Mouse (Mus musculus): ENCODE measurements at regions not wholly inside any gene's neighbourhood (a gene's known extent, or its start where the extent isn't known, plus 50 kb on each side); places are given as distances from the start of the nearest gene placed in this dataset.

DNA sequence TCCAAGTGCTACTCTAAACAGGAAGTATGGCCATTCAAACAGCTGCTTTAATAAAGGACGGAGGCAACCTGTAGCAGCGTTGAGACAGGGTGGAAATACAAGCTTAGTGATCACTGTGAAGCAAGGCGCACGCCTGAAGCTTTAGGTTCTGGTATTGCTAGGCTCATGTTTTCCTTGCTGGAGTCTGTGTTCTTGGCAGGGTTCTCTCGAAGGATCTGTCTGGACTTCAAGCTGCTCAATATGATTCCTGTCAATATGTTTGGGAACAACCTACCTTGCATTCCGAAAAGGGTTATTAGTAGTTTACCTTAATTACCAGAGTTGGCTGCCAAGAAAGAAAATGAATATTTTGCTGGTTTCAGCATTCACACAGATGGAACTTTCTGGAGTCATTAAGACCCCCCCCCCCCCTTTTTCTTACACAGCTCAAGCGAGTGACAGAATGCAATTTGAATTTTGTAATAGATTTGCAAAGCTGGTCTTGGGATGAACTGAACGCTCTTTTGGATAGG, 145.1 kb upstream of the Tmpo start:
- no peak overlapping the region for H3K9ac ChIP-seq
- peak; percentile 47 for DNase-seq
- H3K4me1 ChIP-seq (ENCODE audit: insufficient read depth) = no peaks in the 10 kb centered on the region
- H3K9me3 ChIP-seq (ENCODE audit: low read length) = no peaks in the 10 kb centered on the region
- H3K36me3 ChIP-seq (ENCODE audit: insufficient read depth) = no peaks in the 10 kb centered on the region
- 49% methylated on average over 8 of the region's 8 CpGs for WGBS
- no peak overlapping the region for H3K4me2 ChIP-seq (ENCODE audit: low read depth)
- no peaks in the 10 kb centered on the region for H3K27me3 ChIP-seq (ENCODE audit: insufficient read depth, low read length)
- no peak overlapping the region for H3K4me3 ChIP-seq (ENCODE audit: low read depth, low read length)
- TF ChIP-seq CTCF (IDR thresholded peaks at IDR 0.05; ENCODE audit: low read depth) = no peak
- no peak overlapping the region for H3K27ac ChIP-seq (ENCODE audit: low read depth, low read length)
- no peak; the same call in 1 of the 2 replicates for ATAC-seq

DNA sequence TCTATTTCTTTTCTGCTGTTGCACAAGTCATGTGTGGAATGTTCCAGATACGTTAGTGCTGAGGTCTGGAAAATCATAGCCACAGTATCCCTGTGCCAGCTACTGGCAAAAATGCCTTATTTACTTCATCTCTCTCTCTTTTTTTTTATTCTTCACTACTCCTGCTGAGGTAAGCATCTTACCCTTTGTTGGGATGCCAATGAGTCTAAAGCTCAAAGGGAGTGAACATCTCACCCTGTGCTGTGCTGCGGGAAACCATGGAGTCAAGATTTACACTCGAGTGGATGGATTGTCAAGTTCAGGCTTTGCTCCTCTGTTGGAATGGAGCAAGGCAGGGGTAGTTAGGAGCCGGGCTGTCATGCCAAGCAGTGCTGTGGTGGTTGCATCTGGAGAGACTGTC, 140.1 kb upstream of the Tmpo start:
- Histone ChIP-seq H3K27ac (ENCODE audit: low read depth, low read length) (no peak overlapping the region), H3K4me2 (ENCODE audit: low read depth) (no peak overlapping the region), H3K36me3 (ENCODE audit: insufficient read depth) (no peaks in the 10 kb centered on the region), H3K4me1 (ENCODE audit: insufficient read depth) (no peaks in the 10 kb centered on the region), H3K27me3 (ENCODE audit: insufficient read depth, low read length) (no peaks in the 10 kb centered on the region), H3K9ac (no peak overlapping the region), H3K4me3 (ENCODE audit: low read depth, low read length) (no peak overlapping the region), H3K9me3 (ENCODE audit: low read length) (no peaks in the 10 kb centered on the region)
- DNase-seq (no peak), ATAC-seq (no peak)
- no peak for TF ChIP-seq CTCF (IDR thresholded peaks at IDR 0.05; ENCODE audit: low read depth)
- WGBS = 64% methylated on average over 4 of the region's 4 CpGs

DNA sequence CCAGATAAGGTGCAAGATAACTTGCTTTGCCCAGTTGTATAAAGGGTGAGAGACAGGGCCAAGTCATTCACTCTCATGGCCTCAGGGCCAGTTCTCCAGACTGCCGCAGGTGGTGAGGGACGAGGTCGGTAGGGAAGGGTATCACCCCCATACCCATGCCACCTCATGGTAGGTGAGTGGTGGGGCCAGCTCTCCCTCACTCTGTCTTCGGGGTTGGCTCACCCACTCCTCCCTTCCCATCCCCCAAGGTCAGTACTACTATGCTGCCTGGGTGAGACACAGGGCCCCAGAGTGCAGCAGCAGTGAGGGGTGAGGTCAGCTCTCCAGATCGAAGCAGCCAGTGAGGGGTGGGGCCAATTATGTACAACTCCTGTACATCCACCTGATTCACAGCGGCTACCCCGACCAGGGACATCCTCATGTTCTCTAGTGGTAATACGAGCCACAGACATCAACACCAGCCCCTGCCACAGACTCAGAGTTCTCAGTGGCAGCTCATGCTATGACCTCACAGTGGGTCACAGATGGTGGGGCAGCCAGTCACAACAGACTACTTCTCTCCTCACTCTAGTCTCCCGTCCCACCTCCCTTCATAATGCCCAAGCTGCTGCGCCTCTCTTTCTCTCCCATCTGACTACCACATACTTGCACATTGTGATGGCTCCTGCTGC, 138.5 kb upstream of the Tmpo start:
- Histone ChIP-seq H3K4me3 (ENCODE audit: low read depth, low read length) (no peak overlapping the region), H3K27me3 (ENCODE audit: insufficient read depth, low read length) (no peaks in the 10 kb centered on the region), H3K4me1 (ENCODE audit: insufficient read depth) (no peaks in the 10 kb centered on the region), H3K36me3 (ENCODE audit: insufficient read depth) (no peaks in the 10 kb centered on the region), H3K27ac (ENCODE audit: low read depth, low read length) (no peak overlapping the region), H3K4me2 (ENCODE audit: low read depth) (no peak overlapping the region), H3K9me3 (ENCODE audit: low read length) (no peaks in the 10 kb centered on the region), H3K9ac (no peak overlapping the region)
- 92% methylated on average over 10 of the region's 10 CpGs for WGBS
- ATAC-seq (no peak), DNase-seq (no peak)
- no peak for TF ChIP-seq CTCF (IDR thresholded peaks at IDR 0.05; ENCODE audit: low read depth)

DNA sequence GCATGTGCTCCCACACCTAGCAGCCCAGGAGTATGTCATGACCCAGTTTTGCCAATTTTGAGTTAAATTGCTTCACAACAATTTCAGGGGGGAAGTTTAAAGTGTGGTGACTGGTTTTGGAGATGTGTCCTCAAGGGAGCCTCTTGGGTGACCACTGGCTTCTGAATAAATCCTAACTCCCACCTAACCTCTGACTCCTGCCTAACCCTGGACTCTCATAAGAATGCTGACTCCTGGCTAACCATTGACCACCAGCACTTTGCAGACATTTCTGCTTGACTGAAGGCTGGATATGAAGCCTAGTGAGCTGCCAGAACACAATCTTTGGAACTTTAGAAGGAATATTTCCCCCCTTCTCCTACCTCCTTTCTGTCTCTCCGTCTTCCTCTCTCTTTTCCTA, 133.3 kb upstream of the Tmpo start:
- ATAC-seq = no peak
- no peak for TF ChIP-seq CTCF (IDR thresholded peaks at IDR 0.05; ENCODE audit: low read depth)
- H3K4me3 ChIP-seq (ENCODE audit: low read depth, low read length) = no peak overlapping the region
- 95% methylated on average over 1 of the region's 1 CpGs for whole genome bisulfite sequencing
- H3K9ac ChIP-seq = no peak overlapping the region
- no peaks in the 10 kb centered on the region for H3K27me3 ChIP-seq (ENCODE audit: insufficient read depth, low read length)
- DNase-seq = no peak
- no peak overlapping the region for H3K27ac ChIP-seq (ENCODE audit: low read depth, low read length)
- H3K4me1 ChIP-seq (ENCODE audit: insufficient read depth) = no peaks in the 10 kb centered on the region
- no peaks in the 10 kb centered on the region for H3K9me3 ChIP-seq (ENCODE audit: low read length)
- no peak overlapping the region for H3K4me2 ChIP-seq (ENCODE audit: low read depth)
- no peaks in the 10 kb centered on the region for H3K36me3 ChIP-seq (ENCODE audit: insufficient read depth)

DNA sequence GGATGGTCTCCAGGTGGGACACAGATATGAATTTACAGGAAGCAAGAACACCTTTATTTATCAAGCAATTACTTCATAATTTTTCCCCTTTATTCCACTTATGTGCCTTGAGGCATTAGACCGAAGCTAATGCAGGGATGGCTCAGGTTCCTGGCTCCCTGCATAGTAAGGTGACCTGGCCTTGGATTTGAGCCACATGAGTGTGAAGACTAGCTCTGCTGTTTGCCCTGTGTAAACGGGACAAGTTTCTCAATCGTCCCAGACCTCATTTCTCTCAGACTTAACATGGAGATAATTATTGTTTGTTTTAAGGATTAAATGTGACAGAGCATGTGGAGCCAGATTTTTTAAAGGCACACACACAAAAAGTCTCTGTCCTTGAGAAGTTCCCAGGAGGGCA, 132.2 kb upstream of the Tmpo start:
- no peak for DNase-seq
- H3K27ac ChIP-seq (ENCODE audit: low read depth, low read length) = no peak overlapping the region
- no peak overlapping the region for H3K4me2 ChIP-seq (ENCODE audit: low read depth)
- no peaks in the 10 kb centered on the region for H3K27me3 ChIP-seq (ENCODE audit: insufficient read depth, low read length)
- no peak for ATAC-seq
- H3K9ac ChIP-seq = no peak overlapping the region
- H3K36me3 ChIP-seq (ENCODE audit: insufficient read depth) = no peaks in the 10 kb centered on the region
- no peak overlapping the region for H3K4me3 ChIP-seq (ENCODE audit: low read depth, low read length)
- TF ChIP-seq CTCF (IDR thresholded peaks at IDR 0.05; ENCODE audit: low read depth) = no peak
- H3K4me1 ChIP-seq (ENCODE audit: insufficient read depth) = no peaks in the 10 kb centered on the region
- no peaks in the 10 kb centered on the region for H3K9me3 ChIP-seq (ENCODE audit: low read length)
- WGBS = 50% methylated on average over 3 of the region's 3 CpGs

DNA sequence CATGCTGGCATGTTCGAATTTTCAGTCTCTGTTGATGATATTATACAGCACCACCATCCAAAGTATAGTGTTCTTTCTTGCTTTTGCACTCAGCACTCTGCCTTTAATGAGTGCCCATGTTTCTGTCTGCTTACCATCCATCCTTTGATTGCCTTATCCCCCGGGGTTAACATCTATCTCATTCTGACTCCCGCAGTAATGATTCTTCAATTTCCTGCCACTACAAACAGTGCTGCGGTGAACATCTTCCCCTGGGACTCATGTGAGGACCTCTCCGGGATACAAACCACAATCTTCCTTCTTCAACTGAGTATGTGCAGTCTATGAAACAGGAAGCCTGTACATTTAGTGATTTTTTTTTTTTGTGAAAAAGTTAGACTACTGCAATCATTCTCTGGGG, 131.8 kb upstream of the Tmpo start:
- DNase-seq = no peak
- no peaks in the 10 kb centered on the region for H3K27me3 ChIP-seq (ENCODE audit: insufficient read depth, low read length)
- H3K9me3 ChIP-seq (ENCODE audit: low read length) = no peaks in the 10 kb centered on the region
- H3K4me2 ChIP-seq (ENCODE audit: low read depth) = no peak overlapping the region
- H3K4me1 ChIP-seq (ENCODE audit: insufficient read depth) = no peaks in the 10 kb centered on the region
- no peak overlapping the region for H3K9ac ChIP-seq
- no peak overlapping the region for H3K4me3 ChIP-seq (ENCODE audit: low read depth, low read length)
- 81% methylated on average over 5 of the region's 5 CpGs for WGBS
- no peak overlapping the region for H3K27ac ChIP-seq (ENCODE audit: low read depth, low read length)
- H3K36me3 ChIP-seq (ENCODE audit: insufficient read depth) = no peaks in the 10 kb centered on the region
- ATAC-seq = no peak
- no peak for TF ChIP-seq CTCF (IDR thresholded peaks at IDR 0.05; ENCODE audit: low read depth)

DNA sequence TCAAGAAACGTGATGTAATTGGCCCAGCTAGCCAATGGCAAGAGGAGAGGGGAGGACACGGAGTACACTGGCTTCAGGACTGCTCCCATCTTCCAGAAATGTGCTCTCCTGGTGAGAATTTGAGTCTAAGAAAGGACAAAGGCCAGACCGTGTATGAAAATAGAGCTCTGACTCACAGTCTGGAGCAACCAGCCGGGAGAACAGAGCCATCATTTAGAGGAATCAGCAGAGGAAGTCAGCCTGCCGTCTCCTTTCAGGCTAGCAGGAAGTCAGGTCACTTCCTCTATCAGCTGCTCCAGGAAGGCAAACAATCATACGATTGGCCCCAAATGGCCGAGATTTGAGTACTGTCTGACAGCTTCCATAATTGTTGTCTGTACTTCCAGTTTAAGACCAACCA, 119.0 kb upstream of the Tmpo start:
- no peaks in the 10 kb centered on the region for H3K9me3 ChIP-seq (ENCODE audit: low read length)
- no peak for ATAC-seq
- H3K27ac ChIP-seq (ENCODE audit: low read depth, low read length) = no peak overlapping the region
- no peak for TF ChIP-seq CTCF (IDR thresholded peaks at IDR 0.05; ENCODE audit: low read depth)
- no peak overlapping the region for H3K9ac ChIP-seq
- H3K36me3 ChIP-seq (ENCODE audit: insufficient read depth) = no peaks in the 10 kb centered on the region
- no peak overlapping the region for H3K4me3 ChIP-seq (ENCODE audit: low read depth, low read length)
- WGBS = 82% methylated on average over 7 of the region's 7 CpGs
- DNase-seq = no peak
- H3K27me3 ChIP-seq (ENCODE audit: insufficient read depth, low read length) = no peaks in the 10 kb centered on the region
- no peaks in the 10 kb centered on the region for H3K4me1 ChIP-seq (ENCODE audit: insufficient read depth)
- no peak overlapping the region for H3K4me2 ChIP-seq (ENCODE audit: low read depth)
